Mouse (Mus musculus) heart, embryonic 13.5 days (tissue): ENCODE data around the gene Ovol2. TPM values are rescaled to one million over a fixed set of nuclear protein-coding genes. Genes with fewer than 3 reads are reported as not detected.
A peak's percentile ranks its signal among the peaks of the same experiment; 100 is the strongest.

Experiments used
- ATAC-seq: fragments of 200-750 bp; cut with Nextera tagmentation; 2 replicates; pipeline ENCODE4 v1.8.0; 2017; ENCODE audit warnings: moderate TSS enrichment; ENCODE audit not compliant: insufficient number of reproducible peaks, low FRiP score, low TSS enrichment; ENCODE audit errors: extremely low read depth
- H3K27ac ChIP-seq: fragments of 300-500 bp; sonication (generic); replicated peaks from 2 replicates; pipeline ENCODE4 v1.5.1; 2015; ENCODE audit warnings: moderate library complexity, mild to moderate bottlenecking, inconsistent platforms
- H3K27me3 ChIP-seq: fragments of 300-500 bp; sonication (generic); replicated peaks from 2 replicates; pipeline ENCODE4 v1.6.1; 2015; ENCODE audit warnings: mild to moderate bottlenecking, inconsistent platforms
- H3K36me3 ChIP-seq: fragments of 300-500 bp; sonication (generic); 2 replicates; pipeline ENCODE4 v1.6.1; 2015; ENCODE audit warnings: mild to moderate bottlenecking, inconsistent platforms
- H3K4me1 ChIP-seq: fragments of 300-500 bp; sonication (generic); 2 replicates; pipeline ENCODE4 v1.6.1; 2015; ENCODE audit warnings: inconsistent platforms
- H3K4me2 ChIP-seq: fragments of 300-500 bp; sonication (generic); 2 replicates; pipeline ENCODE4 v1.6.1; 2015; ENCODE audit warnings: inconsistent platforms, mild to moderate bottlenecking, moderate library complexity
- H3K4me3 ChIP-seq: fragments of 300-500 bp; sonication (generic); 2 replicates; pipeline ENCODE4 v1.5.1; 2015; ENCODE audit warnings: moderate library complexity, mild to moderate bottlenecking, inconsistent platforms
- H3K9ac ChIP-seq: fragments of 300-500 bp; sonication (generic); 2 replicates; pipeline ENCODE4 v1.6.1; 2015; ENCODE audit warnings: inconsistent platforms, mild to moderate bottlenecking, moderate library complexity
- H3K9me3 ChIP-seq: fragments of 300-500 bp; sonication (generic); 2 replicates; pipeline ENCODE4 v1.6.1; 2016; ENCODE audit warnings: inconsistent platforms
- WGBS: fragments of 180-500 bp; shearing (Covaris S2); methylation state at CpG from one replicate; pipeline ENCODE4 v1.1.7; 2015; ENCODE audit warnings: mixed read lengths; 5-methylcytosine and 5-hydroxymethylcytosine counted together
- polyA plus RNA-seq: library from polyadenylated mRNA; unstranded; fragments of >200 nt; fragmentation: Nextera tagmentation; extraction: Ambion mirVana; gene quantifications from 2 replicates; pipeline ENCODE4 v1.2.1, GENCODE M21; 2015

The Ovol2 gene
- polyA plus RNA-seq, 1 experiment from 2014 or later = 0.24 TPM

GRCm38 (mm10) chr2:144276885-144277284, 55.1 kb downstream of the Ovol2 start:
- Histone ChIP-seq H3K27me3 (no peaks in the 10 kb centered on the region), H3K4me1 (peaks cover 30% of the 10 kb centered on the region), H3K4me3 (no peak overlapping the region), H3K27ac (peak overlapping the region; percentile 76), H3K4me2 (no peak overlapping the region), H3K9ac (no peak overlapping the region), H3K9me3 (no peaks in the 10 kb centered on the region), H3K36me3 (peaks cover 46% of the 10 kb centered on the region)
- WGBS = 67% methylated on average over 3 of the region's 3 CpGs
- peak; percentile 41 for ATAC-seq

GRCm38 (mm10) chr2:144274741-144275140, 57.2 kb downstream of the Ovol2 start:
- no peaks in the 10 kb centered on the region for H3K27me3 ChIP-seq
- peak overlapping the region; percentile 62; the same call in 1 of the 2 replicates for H3K9ac ChIP-seq
- H3K27ac ChIP-seq = peak overlapping the region; percentile 74
- H3K4me2 ChIP-seq = no peak overlapping the region
- H3K4me3 ChIP-seq = no peak overlapping the region
- no peak for ATAC-seq
- WGBS = 43% methylated on average over 8 of the region's 8 CpGs
- no peaks in the 10 kb centered on the region for H3K9me3 ChIP-seq
- peaks cover 35% of the 10 kb centered on the region for H3K36me3 ChIP-seq
- H3K4me1 ChIP-seq = peaks cover 30% of the 10 kb centered on the region

DNA sequence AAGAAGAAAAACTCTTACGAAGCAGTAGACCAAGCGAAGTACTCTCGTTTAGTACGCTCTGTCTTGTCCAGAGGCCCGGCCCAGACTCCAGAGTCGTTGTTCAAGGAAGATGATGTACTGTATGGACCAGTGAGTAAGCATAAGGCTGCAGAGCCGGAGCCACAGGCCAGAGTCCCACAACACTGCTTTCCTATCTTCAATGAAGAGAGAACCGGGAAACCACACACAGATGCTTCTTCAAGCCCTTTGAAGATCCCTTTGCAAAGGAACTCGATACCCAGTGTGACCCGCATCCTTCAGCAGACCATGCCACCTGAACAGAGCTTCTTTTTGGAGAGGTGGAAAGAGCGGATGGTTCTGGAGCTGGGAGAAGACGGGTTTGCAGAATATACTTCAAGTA, 59.9 kb downstream of the Ovol2 start:
- peaks cover 50% of the 10 kb centered on the region for H3K4me1 ChIP-seq
- H3K36me3 ChIP-seq = peaks cover 12% of the 10 kb centered on the region
- no peak overlapping the region for H3K4me2 ChIP-seq
- no peak overlapping the region; the same call in 1 of the 2 replicates for H3K9ac ChIP-seq
- no peak for ATAC-seq
- no peaks in the 10 kb centered on the region for H3K9me3 ChIP-seq
- no peak overlapping the region for H3K4me3 ChIP-seq
- H3K27me3 ChIP-seq = no peaks in the 10 kb centered on the region
- no peak overlapping the region for H3K27ac ChIP-seq
- 89% methylated on average over 12 of the region's 12 CpGs for WGBS

DNA sequence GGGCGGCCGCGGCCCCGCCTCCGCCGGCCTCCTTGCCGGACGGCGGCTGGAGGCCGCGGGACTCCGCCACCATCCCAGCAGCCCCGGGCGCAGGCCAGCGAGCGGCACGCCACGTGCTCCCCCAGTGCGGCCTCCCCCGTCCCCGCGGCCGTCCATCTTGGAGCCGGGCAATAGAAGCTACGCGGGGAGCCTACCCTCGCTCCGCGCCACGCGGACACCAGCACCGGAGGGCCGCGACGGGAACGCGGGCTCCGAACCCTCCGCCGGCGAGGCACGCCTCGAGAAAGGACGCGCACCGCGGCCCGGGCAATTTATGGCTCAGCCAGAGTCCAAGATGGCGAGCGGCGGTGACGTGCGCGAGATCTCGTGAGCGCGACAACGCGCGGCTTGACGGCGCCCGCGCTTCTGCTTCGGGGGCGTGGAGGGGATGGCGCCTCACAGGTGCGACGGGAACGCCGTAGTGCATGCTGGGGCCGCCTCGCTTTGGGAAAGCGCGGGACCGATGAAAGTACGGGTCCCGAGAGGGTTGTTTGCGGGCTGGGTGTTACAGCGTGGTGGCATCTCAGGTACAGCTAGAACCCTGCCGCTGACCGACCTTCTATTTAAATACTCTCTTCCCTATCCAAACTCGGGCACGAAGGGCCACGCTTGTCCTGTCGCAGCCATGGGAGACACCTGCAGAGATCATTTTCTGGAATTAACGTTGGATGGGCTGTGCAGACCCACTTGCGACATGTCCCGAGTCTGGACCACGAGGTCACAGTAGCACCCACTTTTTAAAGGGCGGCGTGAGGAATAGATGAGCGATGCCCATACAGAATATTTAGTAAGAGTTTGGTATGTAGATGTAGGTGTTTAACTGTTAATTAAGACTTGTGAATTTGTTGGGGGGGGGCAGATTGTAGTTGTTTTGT, 61.2 kb downstream of the Ovol2 start, which contains the start of the genes Mgme1 and Snx5:
TSS of gene Mgme1 (plus strand) at position 157 of the 914 bp plus-strand sequence.
TSS of gene Snx5 (minus strand) at position 400 of the 914 bp plus-strand sequence.
- peaks cover 63% of the 10 kb centered on the region for H3K4me1 ChIP-seq
- H3K9ac ChIP-seq = peak within 1 kb of the TSS; percentile 96
- under 1% methylated on average over 92 of the region's 93 CpGs for WGBS
- peak within 1 kb of the TSS; percentile 96 for H3K27ac ChIP-seq
- peak; percentile 90 for ATAC-seq
- H3K27me3 ChIP-seq = no peaks in the 10 kb centered on the region
- peak within 1 kb of the TSS; percentile 89 for H3K4me2 ChIP-seq
- no peaks in the 10 kb centered on the region for H3K9me3 ChIP-seq
- peaks cover 5% of the 10 kb centered on the region; the same call in 1 of the 2 replicates for H3K36me3 ChIP-seq
- H3K4me3 ChIP-seq = peak within 1 kb of the TSS; percentile 74

DNA sequence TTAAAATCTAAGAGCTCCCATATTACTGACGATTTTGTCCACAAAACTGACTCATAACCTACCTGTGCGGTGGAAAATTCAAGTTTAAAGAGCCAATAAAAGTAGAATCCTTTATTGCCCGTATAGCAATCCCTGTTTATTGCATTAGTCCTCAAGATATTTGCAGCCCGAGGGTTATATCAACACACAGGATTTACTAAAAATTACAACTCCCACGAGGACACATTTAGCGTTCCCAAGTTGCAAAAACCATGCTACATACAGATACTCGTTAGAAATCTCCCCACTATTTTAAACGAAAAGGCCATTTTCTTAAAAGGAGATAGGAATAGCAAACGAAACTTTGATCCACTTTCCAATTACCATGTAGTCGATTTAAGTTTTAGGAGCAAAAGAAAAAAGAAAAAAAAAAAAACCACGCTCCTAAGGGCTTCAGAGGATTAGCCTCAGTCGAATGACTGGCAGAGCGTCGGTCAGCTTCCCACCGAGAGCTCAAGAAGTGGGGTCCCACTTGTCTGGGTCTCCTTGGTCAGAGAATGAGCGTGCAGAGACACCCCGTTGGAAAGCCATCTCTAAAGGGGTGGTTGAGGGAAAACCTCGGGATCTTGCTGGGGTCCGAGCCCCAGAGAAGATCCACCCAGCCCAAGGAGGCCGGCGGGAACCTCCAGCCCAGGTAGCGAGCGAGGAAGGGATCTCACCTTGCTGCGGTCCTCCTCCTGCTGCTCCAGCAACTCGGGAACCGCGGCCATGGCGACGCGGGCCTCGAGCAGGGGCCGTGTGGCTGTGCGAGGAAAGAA, 62.1 kb downstream of the Ovol2 start:
- peak overlapping the region; percentile 96 for H3K9ac ChIP-seq
- peak overlapping the region; percentile 74 for H3K4me3 ChIP-seq
- H3K4me2 ChIP-seq = peak overlapping the region; percentile 89
- peaks cover 7% of the 10 kb centered on the region for H3K36me3 ChIP-seq
- no peaks in the 10 kb centered on the region for H3K27me3 ChIP-seq
- H3K9me3 ChIP-seq = no peaks in the 10 kb centered on the region
- ATAC-seq = no peak
- H3K27ac ChIP-seq = peak overlapping the region; percentile 96
- H3K4me1 ChIP-seq = peaks cover 64% of the 10 kb centered on the region
- under 1% methylated on average over 32 of the region's 33 CpGs for WGBS

GRCm38 (mm10) chr2:144269306-144269650, 62.7 kb downstream of the Ovol2 start:
- Histone ChIP-seq H3K4me3 (peak overlapping the region; percentile 74), H3K36me3 (peaks cover 13% of the 10 kb centered on the region), H3K4me2 (peak overlapping the region; percentile 89), H3K9me3 (no peaks in the 10 kb centered on the region), H3K27ac (peak overlapping the region; percentile 96; the same call in 1 of the 2 replicates), H3K9ac (peak overlapping the region; percentile 96), H3K27me3 (no peaks in the 10 kb centered on the region), H3K4me1 (peaks cover 60% of the 10 kb centered on the region)
- under 1% methylated on average over 11 of the region's 11 CpGs for WGBS
- no peak for ATAC-seq

- ATAC-seq = no peak
- peaks cover 17% of the 10 kb centered on the region for H3K36me3 ChIP-seq
- peak overlapping the region; percentile 96 for H3K9ac ChIP-seq
- H3K9me3 ChIP-seq = no peaks in the 10 kb centered on the region
- peaks cover 57% of the 10 kb centered on the region for H3K4me1 ChIP-seq
- H3K27ac ChIP-seq = peak overlapping the region; percentile 96; the same call in 1 of the 2 replicates
- 10% methylated on average over 6 of the region's 6 CpGs for WGBS
- no peaks in the 10 kb centered on the region for H3K27me3 ChIP-seq
- H3K4me3 ChIP-seq = peak overlapping the region; percentile 74
- H3K4me2 ChIP-seq = peak overlapping the region; percentile 89
These were observed 63.3 kb downstream of the Ovol2 start for GRCm38 (mm10) chr2:144268446-144269305.

GRCm38 (mm10) chr2:144267731-144268015, 64.3 kb downstream of the Ovol2 start:
- no peaks in the 10 kb centered on the region for H3K27me3 ChIP-seq
- 24% methylated on average over 1 of the region's 1 CpGs for whole genome bisulfite sequencing
- H3K9me3 ChIP-seq = no peaks in the 10 kb centered on the region
- peak overlapping the region; percentile 96 for H3K9ac ChIP-seq
- ATAC-seq = no peak
- no peak overlapping the region; the same call in 1 of the 2 replicates for H3K27ac ChIP-seq
- peaks cover 24% of the 10 kb centered on the region for H3K36me3 ChIP-seq
- H3K4me3 ChIP-seq = peak overlapping the region; percentile 74
- H3K4me1 ChIP-seq = peaks cover 62% of the 10 kb centered on the region
- peak overlapping the region; percentile 89 for H3K4me2 ChIP-seq

GRCm38 (mm10) chr2:144267004-144267730, 64.8 kb downstream of the Ovol2 start:
- H3K9ac ChIP-seq = peak overlapping the region; percentile 96
- H3K4me3 ChIP-seq = peak overlapping the region; percentile 74
- no peak overlapping the region; the same call in 1 of the 2 replicates for H3K27ac ChIP-seq

More at GRCm38 (mm10) chr2:144267004-144267730, 64.8 kb downstream of the Ovol2 start:
- peak overlapping the region; percentile 89 for H3K4me2 ChIP-seq
- H3K9me3 ChIP-seq = no peaks in the 10 kb centered on the region
- peaks cover 67% of the 10 kb centered on the region for H3K4me1 ChIP-seq
- ATAC-seq = no peak
- peaks cover 25% of the 10 kb centered on the region for H3K36me3 ChIP-seq
- H3K27me3 ChIP-seq = no peaks in the 10 kb centered on the region
- 55% methylated on average over 5 of the region's 5 CpGs for WGBS
